Mouse (Mus musculus) adrenal gland, adult (tissue): Measurements from ENCODE around the gene Grik5.
"Not testable (repeated sequence)": the region's sequence is repeated elsewhere in the genome, so short reads cannot be mapped to it uniquely, and the experiment has no call there.

Experiments used
- DNase-seq, 2 experiments: peaks; one replicate each; pipeline ENCODE4 v3.0.0; 2022 to 2023; ENCODE audit warnings: low spot score in 1 of 2; ENCODE audit not compliant: inconsistent age in 2 of 2

Gene Grik5

DNA sequence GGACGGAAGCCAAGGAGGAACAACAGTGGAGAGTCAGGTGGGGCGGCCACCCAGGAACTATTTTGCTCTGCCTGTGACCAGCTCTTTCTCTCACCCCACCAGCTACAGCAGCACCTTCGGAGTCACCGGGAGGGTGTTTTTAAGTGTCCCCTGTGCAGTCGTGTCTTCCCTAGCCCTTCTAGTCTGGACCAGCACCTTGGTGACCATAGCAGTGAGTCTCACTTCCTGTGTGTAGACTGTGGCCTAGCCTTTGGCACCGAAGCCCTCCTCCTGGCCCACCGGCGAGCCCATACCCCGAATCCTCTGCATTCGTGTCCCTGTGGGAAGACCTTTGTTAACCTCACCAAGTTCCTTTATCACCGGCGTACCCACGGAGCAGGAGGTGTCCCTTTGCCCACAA is 8.3 kb upstream of the Grik5 start:
- DNase-seq = peak in 1 of 2 experiments; percentile 32

DNA sequence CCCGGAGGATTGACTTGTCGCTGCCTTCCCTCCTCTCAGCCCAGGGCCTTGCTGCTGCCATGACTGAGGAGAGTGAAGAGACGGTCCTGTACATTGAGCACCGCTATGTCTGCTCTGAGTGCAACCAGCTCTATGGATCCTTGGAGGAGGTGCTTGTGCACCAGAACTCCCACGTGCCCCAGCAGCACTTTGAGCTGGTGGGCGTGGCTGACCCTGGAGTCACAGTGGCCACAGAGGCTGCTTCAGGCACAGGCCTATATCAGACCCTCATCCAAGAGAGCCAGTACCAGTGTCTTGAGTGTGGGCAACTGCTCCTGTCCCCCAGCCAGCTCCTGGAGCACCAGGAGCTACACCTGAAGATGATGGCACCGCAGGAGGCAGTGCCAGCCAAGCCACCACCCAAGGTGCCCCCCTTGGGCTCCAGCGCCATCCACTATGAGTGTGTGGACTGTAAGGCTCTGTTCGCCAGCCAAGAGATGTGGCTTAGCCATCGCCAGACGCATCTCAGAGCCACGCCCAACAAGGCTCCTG is 7.4 kb upstream of the Grik5 start:
- DNase-seq = peak; percentile 19 to 36

- no peak for DNase-seq
Observed at GRCm38 (mm10) chr7:25077414-25077755, 5.2 kb upstream of the Grik5 start.

GRCm38 (mm10) chr7:25076663-25077413 is 4.7 kb upstream of the Grik5 start:
- DNase-seq = peak; percentile 99

DNA sequence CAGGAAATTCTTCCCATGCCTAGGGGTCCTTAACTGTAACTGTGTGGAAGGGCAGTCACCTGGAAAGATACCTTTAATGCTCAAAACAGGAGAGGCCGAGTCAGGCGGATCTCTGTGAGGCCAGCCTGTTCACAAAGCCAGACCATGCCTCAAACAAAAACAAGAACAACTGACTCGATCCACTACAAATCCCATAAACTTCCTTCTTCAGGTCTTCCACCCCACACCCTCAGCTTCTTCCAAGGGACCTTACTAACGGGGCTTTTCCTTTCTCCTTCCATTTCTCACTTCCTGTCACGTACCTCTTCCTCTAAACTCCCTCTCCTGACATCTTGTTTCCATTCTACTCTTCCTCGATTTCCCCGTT is 4.1 kb upstream of the Grik5 start:
- DNase-seq = peak; percentile 23 to 73

GRCm38 (mm10) chr7:25073924-25074323 is 1.8 kb upstream of the Grik5 start:
- DNase-seq = no peak

- DNase-seq = peak; percentile 55 to 75
Observed at GRCm38 (mm10) chr7:25072716-25073390, 707 bp upstream of the Grik5 start.

GRCm38 (mm10) chr7:25068724-25069123 is 3.4 kb downstream of the Grik5 start:
- peak in 1 of 2 experiments; percentile 35 for DNase-seq

GRCm38 (mm10) chr7:25067909-25068656 is 4.1 kb downstream of the Grik5 start:
- DNase-seq = peak; percentile 53 to 79

GRCm38 (mm10) chr7:25067338-25067737 is 4.8 kb downstream of the Grik5 start:
- no peak for DNase-seq

DNA sequence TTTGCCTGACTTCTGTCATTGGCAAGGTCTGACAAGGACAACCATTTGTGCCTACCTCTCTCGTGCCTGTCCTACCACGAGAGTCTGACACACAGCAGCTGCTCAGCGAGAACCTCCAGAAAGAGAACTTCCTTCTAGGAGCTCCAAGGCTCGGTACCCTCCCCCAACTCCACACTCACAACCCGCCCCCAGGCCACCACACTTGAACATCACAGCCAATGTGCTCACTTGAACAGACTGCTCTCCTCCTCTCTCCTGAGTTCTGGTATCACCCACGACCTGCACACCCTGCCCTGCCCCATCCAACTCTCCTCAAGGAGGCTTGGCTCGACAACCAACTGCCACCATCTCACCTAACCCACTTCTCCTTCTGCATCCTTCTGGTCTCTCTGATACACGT is 8.2 kb downstream of the Grik5 start:
- no peak for DNase-seq

GRCm38 (mm10) chr7:25063346-25063745 is 8.8 kb downstream of the Grik5 start:
- no peak for DNase-seq

DNA sequence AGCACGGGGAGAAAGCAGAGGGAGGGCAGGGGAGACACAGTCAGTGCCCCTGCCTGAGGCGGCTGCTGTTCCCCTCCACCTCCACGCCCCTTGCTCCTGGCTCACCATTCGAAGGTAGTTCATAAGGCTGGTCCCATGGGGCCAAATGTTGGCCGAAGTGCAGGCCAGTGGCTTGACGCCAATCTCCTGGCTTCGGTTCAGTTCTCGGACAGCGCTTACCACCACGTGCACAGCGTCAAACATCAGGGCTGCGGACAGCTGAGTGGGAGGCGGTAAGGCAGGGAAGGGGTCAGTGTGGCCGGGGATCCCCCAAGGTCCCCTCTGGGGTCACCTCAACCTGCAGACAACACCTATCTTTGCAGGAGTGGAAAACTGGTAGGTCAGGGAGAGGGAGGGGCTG is 13.3 kb downstream of the Grik5 start:
- DNase-seq = peak in 1 of 2 experiments; percentile 70

GRCm38 (mm10) chr7:25058394-25058793 is 13.8 kb downstream of the Grik5 start:
- DNase-seq = no peak

DNA sequence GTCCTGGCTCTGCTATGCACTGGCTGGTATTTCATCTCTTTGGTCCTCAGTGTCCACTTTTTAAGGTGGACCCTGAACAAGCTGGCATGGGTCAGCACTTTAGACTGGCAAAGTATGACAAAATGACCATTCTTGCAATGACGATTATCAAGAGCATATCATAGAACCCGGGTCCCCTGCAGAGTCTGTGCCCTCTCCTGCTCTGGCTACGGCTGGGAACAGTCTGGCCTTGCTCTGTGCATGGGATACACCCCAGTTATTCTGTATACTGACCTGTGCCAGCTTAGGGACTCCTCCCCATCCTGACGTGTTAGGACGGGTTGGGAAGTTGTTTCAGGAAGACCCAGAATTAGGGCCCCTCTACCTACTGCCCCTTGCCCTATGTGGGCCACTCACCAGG is 14.3 kb downstream of the Grik5 start:
- DNase-seq = no peak

- no peak for DNase-seq
Observed at GRCm38 (mm10) chr7:25056951-25057350, 15.2 kb downstream of the Grik5 start.

DNA sequence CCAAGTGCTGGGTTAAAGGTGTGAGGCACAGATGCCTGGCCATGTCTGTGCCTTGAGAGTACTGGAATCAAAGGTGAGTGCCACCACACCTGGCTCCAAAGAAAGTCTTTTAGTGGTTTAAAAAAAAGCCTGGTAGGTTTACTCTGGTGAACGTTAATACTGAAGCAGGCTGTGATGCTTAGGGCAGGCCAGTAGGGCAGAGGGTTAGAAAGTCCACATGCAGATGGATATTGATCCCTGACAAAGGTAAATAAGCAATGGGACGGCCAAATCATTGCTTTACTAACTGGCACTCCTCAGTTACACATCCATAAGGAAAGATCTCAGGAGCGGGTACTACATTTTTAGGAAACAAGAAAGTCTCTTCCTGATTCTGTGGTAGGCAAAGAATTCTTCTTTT is 19.6 kb downstream of the Grik5 start:
- DNase-seq = no peak

GRCm38 (mm10) chr7:25049295-25049930 is 22.7 kb downstream of the Grik5 start:
- DNase-seq = no peak

DNA sequence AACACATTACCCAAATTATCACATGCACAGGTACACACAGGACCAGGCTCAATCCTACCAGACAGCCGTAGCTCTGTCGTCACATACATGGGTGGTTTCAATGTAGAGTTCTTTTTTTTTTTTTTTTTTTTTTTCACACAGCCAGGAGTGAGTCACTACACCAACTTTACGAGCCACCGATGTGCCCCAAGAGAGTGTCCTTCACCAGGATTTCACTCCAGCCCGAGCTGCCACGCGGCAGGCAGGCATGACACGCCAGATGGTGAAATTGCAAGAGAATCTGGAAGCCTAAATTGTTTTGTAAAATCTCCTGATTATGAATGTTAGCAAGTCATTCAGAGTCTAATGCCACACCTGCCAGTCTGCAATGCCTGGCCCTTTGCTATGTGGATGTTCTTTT is 24.8 kb downstream of the Grik5 start:
- peak; percentile 67 to 86 for DNase-seq

- not testable (repeated sequence) for DNase-seq
Observed at GRCm38 (mm10) chr7:25044599-25044998, 27.5 kb downstream of the Grik5 start.

GRCm38 (mm10) chr7:25041921-25042320 is 30.2 kb downstream of the Grik5 start:
- DNase-seq = no peak
